Mouse (Mus musculus): ENCODE results near the gene Nsmce1.

Nsmce1 gene

DNA sequence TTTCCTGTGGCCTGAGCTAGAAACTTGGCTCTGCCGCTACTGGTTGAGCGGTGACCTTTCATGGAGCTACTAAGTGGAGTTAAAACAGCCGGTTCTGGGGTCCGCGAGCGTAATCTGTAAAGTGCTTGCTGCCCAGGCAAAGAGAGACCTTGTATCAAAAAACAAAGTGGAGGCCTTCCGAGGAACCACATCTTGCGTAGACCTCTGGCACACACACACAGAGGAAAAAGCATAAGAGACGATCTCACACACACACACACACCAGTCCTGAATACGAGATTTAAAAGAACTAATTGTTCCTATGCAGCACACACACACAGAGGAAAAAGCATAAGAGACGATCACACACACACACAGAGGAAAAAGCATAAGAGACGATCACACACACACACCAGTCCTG is 364 bp upstream of the Nsmce1 start:
- no peak for DNase-seq (ENCODE audit: low spot score in 2 of 2)

DNA sequence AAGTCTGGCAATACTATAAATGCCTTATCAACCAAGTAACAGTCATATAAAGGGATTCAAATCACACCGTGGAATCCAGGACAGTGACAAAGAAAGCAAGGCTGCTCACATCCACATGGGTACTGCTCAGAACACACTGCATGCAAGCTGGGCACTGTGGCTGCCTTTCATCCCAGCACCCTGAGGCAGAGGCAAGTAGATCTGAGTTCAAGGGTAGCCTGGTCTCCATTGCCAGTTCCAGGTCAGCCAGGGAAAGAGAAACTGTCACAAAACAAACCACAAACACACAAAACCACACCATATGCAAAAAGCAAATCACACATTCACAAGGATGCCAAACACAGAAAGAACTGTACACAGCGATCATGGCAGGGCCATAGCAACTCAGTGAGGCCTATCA is 1.8 kb downstream of the Nsmce1 start:
- DNase-seq (ENCODE audit: low spot score in 2 of 2) = no peak

DNA sequence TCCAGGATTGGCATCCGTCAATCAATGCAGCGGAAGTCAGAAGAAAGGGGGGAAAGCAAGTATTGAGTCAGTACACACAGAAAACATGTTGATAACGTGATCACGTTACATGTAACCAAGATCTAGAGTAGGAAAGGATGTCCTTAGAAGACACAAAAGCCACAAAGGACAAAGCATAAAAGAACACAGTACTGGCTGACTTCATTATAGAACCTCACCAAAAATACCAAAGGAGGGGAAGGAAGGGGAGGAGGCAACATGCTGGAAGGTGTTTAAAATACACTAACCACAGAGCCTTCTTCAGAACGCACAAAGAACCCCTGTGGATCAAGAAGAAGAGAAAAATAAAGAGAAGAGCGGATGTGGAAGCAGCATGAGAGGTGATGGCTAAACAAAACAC is 2.7 kb downstream of the Nsmce1 start:
- no peak for DNase-seq (ENCODE audit: low spot score in 2 of 2)

DNA sequence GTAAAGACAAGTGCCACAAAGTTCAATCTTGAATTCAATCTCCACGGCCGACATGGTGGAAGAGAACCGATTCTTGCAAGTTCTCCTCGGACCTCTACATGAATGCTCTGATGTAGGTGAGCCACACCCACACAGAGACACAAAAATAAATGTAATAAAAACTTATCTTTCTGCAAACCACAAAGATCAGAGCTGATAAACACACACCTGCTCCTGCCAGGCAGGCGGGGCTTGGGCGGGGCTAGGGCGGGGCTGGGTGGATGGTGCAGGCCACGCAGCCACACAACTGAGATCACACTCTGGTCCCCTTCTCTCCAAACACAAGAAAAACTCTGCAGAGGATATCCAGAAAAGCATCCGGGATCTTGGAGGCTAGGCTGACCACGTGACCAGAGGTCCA is 4.3 kb downstream of the Nsmce1 start:
- DNase-seq (ENCODE audit: low spot score in 2 of 2) = no peak

DNA sequence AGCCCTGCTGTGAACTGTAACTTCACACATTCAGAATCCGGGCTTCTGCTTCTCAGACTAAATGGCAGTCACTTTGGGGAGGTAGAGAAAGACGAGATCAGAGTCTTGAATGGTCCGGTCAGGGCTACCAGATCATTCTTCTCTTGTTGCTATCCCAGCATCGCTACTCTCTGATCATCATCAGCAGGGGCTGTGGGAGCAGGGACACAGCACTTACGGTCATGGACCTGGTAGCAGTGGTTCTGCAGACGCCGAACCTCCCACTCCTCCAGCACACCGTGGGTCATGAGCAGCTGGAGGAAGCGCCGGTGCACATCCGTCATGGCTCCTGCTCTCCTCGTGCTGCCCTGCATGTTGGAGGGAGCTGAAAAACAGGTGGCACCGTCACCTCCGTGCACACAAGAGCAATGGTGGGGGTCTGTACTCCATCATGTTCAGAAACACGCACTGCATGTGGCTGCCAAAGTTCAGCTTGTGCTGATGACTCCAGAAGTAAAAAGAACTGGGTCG is 5.2 kb downstream of the Nsmce1 start:
- DNase-seq (ENCODE audit: low spot score in 2 of 2) = no peak

DNA sequence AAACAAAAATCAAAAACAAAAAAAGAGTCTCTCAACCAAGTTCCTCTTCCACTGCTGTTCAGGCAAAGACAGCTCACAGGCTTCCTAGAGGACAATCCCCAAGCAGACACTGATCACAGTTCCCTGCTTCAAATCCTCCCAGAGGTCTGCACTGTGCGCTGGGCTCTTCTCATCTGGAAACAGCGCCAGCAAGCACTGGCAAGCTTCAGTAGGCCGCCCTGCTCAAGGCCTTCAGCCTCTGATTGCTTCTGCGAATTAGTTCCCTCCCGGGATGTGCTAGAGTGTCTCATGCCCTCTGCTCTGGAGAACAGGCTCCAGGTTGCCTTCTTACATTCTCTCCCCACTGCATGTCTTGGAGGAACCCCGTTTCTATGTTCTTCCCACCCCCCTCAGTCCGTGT is 6.6 kb downstream of the Nsmce1 start:
- no peak for DNase-seq (ENCODE audit: low spot score in 2 of 2)

DNA sequence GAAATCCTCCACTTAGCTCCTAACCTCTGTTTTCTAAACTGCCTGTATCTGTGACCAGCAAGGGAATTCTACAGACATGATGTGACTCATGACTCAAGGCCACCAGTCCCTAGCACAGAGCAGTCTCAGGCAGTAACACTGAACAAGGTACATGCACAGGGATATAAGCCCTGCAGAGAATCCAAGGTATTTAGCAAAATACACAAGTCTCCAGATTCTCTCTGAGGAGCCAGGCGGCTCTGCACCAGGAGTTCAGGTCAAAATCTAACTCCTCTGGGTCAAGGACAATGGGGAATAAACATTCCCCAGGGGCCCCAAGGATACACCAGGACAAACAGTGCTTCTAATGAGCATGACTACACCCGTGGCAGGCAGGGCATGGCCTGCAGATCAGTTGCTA is 8.5 kb downstream of the Nsmce1 start:
- no peak for DNase-seq (ENCODE audit: low spot score in 2 of 2)

DNA sequence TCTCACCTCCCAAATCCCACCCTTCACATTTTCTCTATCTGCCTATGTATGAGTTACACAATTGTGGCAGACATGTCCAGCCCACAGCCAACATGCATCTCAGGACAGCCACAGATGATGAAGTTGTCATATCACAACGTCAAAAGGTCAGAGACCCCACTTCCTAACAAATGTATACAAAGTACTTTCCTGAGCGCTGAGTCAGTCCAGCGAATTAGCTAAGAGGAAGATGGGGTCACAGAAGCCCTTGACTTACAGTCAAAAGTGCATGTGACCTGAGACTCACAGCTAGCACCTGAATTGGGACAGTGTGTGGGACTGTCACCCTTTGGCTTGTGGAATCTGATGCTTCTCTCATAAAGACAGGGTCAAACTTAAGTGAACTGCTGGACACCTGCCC is 9.1 kb downstream of the Nsmce1 start:
- no peak for DNase-seq (ENCODE audit: low spot score in 2 of 2)

DNA sequence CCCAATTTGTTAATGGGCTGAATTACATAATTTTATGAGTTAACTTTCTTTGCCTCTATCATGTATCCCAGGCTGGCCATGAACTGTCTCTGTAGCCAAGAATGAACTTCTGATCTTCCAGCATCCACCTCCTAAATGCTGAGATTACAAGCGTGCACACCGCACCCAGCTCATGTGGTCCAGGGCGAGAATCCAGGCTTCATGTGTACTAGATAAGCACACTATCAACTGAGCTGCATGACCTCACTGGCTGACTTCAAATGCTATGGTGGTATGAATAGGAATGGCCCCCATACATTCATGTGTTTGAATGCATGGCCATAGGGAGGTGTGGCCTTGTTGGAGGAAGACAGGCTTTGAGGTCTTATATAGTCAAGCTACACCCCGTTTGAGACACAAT is 10.9 kb downstream of the Nsmce1 start:
- no peak for DNase-seq (ENCODE audit: low spot score in 2 of 2)

DNA sequence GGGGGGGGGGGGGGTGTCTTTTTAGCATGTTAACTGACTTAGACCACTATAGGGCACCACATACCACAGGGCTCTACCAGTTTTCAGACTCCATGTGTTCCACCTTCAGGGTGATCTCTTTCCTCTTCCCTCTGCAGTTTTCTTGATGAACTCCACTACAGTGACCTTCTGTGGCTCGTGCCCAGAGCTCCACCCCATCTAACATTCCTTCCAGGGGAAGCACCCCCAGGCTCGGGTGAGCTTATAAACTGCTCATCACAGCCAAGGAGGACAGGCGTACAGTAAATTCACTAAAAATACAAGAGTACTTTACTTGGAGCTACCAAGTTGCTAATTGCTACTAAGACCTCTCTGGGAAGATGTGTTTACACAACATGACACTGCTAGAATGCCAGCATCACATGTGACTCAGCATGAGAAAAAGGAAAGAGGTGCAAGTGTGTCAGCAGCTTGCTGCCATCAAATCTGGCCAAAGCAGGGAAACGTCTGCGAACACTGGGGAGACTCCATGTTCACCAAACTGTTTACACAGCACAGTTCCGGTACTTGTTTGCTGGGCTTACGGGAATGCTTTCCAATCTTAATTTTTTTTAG is 12.9 kb downstream of the Nsmce1 start:
- no peak for DNase-seq (ENCODE audit: low spot score in 2 of 2)

DNA sequence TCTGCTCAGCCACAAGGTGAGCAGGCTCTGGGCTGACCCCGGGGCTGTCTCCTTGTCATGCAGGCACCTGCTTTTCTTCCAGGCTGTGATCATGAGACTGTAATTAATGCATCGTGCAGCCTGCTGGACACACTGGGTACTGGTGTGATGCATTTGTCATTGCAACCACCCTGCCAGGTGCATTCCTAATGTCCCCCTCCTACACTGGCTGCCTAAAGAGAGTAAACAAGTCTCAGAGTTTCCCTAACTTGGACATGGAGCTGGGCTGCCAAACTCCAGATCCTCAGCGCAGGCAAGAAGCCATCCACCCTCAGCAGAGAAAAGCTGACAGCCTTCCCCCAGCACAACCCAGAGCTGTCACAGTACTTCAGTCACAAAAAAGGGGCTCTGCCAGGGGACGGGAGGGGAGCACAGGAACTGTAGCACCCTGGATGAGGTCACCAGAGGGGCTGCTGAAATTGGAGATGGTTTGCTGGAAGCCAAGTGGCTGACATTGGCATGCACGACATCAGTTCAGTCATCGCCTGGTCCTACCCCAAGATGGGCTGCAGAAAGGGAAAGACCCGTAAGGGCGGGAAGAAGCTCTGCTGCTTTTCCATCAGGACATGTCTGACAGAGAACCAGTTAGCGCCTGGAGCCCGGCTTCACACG is 15.7 kb downstream of the Nsmce1 start:
- no peak for DNase-seq (ENCODE audit: low spot score in 2 of 2)

DNA sequence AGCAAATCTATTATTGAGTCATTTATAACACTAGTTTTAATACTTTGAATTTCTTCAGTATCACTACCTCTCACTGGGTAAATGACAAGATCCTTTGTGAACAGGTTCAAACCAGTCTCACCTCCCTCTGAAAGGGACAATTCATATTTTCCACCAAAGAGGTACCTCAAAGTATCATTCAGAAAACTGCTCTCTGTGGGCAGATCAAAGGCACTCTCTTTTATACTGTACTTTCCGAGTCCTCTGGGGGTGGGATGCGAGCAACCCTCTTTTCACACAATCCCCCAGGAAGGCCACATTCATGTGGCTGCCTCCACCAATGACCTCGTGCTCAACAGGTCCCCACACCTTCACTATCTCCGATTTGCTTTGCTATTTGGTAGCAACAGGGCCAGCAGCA is 16.9 kb downstream of the Nsmce1 start:
- no peak for DNase-seq (ENCODE audit: low spot score in 2 of 2)

DNA sequence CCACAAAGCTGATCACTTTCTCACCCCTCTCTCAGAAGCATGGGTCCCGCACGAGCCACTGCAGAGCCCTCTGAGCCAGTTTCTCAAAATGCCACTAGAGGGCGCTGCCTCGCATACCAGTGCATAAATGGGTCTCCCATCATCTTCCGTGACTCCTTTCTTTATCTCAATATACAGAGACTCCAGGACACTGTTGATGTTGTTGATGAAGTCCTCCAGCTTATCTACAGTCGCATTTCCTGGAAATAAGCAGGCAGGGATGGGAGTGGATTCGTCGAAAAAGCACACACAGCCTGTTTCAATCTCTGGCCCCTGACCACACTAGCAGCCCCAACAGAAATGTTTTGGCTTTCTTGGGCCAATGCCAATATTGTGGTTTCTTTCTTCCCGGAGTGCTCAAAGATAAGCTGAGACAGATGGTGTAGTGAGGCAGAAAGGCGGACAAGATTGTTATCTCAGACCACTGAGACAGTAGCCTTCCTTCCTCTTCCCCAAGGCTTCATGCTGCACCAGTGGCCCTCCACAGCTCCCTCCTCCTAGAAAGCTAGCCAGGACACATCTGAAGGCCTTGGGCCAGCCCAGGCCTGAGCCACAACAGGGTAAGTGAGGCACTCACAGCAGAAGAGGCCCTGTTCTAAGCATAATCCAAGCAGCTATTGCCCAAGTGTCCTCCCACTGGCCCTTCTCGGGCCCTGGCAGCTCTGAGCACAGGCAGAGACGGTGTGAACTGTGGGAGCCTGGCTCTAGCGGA is 19.2 kb downstream of the Nsmce1 start:
- peak; percentile 23 to 52 for DNase-seq (ENCODE audit: low spot score in 2 of 2)

DNA sequence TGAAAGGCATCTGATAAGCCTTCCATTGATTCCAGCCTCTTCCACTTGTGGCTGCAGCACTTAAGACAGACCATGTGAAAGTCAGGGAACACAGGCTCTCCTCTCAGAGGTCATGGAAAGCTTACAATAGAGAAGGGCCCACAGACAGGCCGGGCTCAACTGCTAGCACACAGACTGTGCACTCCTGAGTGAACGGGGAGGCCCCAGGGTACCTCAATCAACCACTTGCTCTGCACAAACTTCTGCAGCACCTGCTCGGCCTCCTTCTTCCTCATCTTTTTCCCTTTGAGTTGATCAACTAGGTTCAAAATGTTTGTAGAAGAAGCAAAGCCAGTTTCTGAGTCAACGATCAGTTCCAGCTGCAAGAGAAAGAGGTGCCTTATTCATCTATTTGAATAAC is 20.5 kb downstream of the Nsmce1 start:
- DNase-seq (ENCODE audit: low spot score in 2 of 2) = no peak

DNA sequence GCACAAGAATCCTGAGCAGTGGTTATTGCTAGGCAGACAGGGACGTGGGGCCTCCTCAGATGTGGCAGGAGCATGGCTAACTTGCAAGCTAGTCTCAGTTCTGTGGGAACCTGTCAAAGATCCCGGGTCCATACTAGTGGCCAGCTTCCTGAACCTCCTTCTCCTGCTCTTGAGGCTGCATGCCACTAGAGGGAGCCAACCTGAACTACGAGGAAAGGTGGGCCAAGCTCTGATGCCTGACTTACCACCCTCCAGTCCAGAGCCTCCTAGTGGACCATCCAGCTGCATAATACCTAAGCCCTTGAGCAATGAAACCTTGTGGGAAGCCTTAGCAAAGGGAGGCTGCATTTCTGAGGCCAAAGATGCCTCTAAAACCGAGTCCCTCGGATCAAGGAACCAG is 21.5 kb downstream of the Nsmce1 start:
- peak; percentile 31 to 42 for DNase-seq (ENCODE audit: low spot score in 2 of 2)

DNA sequence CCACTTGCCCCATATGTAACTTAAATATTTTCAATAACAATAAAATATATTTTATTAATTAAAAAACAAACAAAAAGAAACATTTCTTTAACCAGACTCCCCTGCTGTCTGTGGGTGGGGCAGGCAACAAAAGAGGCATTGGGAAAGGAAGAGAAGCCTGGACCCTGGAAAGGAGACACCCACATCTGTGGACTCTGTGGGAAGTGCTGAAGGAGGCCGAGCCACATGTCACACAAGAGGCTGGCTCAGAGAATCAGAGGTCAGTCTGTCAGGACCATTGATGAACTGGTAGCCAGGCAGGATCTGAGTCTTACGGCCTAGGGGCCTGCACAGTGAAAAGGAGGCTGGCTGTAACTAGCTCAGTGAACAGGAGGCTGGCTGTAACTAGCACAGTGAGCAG is 29.2 kb downstream of the Nsmce1 start:
- DNase-seq (ENCODE audit: low spot score in 2 of 2) = no peak

DNA sequence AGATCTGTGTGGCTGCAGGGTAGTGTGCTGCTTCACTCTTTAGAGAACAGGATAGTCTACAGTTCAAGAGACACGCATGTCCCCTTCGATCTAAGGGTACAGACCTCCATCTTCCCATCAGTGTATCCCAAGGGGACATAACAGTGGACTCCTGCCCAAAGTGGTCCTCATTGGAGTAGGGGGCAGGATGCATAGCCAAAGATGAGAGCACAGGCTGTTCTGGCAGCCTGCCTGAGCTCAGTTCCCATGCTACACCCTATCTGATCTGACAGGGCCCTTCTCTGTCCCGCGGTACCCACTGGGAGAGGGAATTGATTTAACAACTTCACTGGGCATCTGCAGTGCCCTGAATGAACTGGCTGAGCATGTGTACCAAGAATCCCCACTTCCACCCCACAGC is 37.7 kb downstream of the Nsmce1 start:
- DNase-seq (ENCODE audit: low spot score in 2 of 2) = no peak

DNA sequence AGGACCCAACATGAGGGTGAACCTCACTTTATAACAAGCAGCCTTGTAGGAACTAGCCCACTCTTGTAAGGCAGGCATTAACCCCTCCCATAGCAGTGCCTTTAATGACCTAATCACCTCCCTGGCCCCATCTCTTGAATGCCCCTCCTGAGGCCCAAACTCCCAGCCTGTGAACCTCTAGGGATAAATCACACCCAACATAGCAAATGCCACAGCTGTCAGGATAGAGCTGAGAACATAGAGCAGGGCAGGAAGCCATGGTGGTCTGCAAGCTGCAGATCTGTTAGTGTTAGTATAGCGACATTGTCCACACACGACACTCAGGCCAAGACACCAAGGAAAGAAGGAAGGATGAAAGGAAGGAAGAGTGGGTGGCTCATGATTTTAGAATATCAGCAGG is 40.3 kb downstream of the Nsmce1 start:
- DNase-seq (ENCODE audit: low spot score in 2 of 2) = no peak

DNA sequence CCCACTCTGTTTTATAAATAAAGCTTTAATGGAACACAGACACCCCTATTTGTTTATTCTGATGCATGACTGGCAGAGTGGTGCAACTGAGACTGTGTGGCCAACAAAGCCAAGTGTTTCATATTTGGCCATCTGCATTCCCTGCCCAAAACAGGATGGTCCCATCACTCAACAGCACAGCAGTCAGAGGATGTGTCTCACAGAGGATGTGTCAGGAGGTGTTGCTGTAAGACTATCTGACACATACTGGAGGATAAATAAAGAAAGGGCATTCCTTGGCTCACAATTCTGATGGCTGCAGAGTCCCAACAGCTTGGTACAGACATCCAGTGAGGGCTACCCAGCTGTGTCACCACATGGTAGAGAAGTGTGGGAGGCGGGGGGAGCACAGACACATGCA is 40.7 kb downstream of the Nsmce1 start:
- DNase-seq (ENCODE audit: low spot score in 2 of 2) = no peak

DNA sequence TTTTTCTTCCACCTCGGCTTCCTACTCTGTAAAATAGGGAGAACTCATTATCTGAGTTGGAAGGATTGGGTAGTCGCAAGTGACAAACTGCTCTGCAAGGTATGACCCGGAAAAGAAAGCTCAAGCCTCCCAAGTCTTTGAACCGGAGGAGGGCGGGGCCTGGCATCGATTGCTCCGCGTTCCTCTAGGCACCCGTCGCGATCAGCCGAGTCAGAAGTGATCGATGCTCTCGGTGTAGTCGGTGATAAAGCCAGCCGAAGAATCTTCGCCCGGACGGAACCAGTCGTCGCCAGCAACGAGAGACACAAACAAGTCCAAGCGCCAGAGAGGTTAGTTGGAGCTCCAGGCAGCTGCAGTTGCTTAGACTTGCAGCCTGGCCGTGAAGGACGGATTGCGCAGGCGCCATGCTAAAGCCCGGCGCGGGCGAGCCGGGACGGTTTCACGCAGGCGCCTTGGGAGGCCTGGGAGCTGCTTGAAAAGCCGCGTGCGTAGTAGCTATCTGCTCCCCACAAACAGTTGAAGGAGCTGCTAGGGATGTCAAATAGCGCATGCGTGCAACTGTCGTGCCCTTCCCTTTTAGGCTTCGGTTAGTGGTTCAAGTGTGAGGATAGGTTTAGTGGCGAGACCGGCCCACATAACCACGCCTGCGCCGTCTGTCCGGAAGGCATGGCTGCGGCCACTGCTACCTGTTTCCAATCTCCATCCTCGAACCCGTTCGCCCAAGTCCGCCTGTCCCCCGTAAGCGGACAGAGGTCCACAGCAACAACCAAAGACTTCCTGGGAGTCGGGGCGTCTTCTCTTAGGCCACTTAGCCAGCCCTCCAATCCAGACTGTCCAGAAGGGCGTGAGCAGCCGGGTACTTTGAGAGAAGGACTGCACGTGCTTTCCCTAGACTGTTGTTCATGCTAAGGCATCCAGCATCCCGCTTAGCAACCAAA is 46.7 kb downstream of the Nsmce1 start, which contains the start of gene Kdm8:
Gene Kdm8 (plus strand): TSS at position 213 of the 938 bp plus-strand sequence.
- peak; percentile 88 to 94 for DNase-seq (ENCODE audit: low spot score in 2 of 2)

DNA sequence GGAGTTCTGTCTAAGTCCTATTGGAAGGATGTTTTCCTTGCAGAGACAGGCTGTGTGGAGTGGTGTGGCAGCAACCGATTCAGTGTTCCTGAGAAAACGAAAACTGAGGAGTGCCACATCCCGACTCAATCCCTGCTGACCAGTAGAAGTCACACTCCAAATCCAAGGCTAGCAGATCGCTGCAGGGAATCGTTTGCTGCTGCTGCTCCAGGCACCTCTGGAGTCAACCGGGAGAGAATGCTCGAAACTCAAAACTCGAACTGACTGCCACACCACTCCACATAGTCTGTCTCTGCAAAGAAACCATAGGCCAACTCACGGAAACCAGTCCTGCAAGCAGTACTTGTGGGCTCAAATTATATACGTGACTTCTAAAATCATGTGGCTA is 47.3 kb downstream of the Nsmce1 start:
- peak in 1 of 2 experiments; percentile 18 for DNase-seq (ENCODE audit: low spot score in 2 of 2)

DNA sequence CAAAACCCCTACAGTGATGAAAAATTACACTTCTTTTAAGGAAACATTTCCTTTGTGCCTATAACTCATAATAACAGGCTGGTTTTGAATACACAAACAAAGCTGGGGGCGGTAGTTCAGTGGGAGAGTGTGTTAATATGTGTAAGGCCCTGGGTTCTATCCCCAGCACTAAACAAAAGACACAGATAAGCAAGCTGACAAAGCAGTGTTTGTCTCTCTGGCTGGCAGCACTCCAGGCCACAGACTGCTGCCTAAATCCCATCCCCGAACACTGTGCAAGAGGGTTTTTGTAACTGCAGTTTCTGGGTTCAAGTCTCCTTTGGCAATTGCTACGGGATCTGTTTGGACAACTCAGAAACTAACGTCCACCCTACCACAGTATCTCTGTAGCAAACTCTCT is 49.1 kb downstream of the Nsmce1 start:
- no peak for DNase-seq (ENCODE audit: low spot score in 2 of 2)
